In the genomic region with DNA sequence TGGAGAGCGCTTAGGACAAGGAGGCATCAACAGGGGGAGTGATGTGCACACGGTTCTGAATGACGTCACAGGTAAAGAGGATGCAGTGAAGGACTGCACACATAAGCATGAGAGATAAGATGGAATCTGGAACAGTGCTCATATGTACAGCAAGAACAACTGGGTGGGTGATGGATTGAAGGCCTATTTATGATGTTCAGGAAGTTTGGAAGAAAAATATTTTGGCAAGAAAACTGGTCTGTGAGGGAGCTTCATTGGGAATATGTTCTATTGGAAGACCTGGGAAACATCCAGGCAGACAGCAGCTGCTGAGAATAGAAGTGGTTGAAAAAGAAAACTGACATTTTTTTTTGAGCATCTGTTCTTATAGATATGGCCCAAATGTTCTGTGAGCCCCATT, we compare ENCODE assay signal across 20 mouse cellular contexts.
DNase-seq lines count a peak whose midpoint lies in the region; ATAC-seq lines count a peak whose summit lies in the region.
"Had no signal": no experiment of that assay in that cellular context is flagged by ENCODE, and none has a peak within 500 bp of the region (broad histone marks: within the 10 kb centered on the region; RNA-seq: fewer than 3 reads in every experiment).

No protein-coding gene starts in this region.

- DNase-seq in frontal cortex, postnatal 10 days (ENCODE audit: low spot score in 2 of 2), result no peak
- DNase-seq in left cerebral cortex, adult 11 months (ENCODE audit: low spot score), result peak; percentile 45
- DNase-seq in left cerebral cortex, postnatal 4 days, result no peak
- DNase-seq in left cerebral cortex, adult 18-20 months (ENCODE audit: low spot score in 2 of 2), result peak; percentile 15 to 17
- peak; percentile 19 to 25 for DNase-seq in left cerebral cortex, postnatal 36 days (ENCODE audit: low spot score in 2 of 2)
- DNase-seq in thymus, postnatal 0 days (ENCODE audit: low spot score), result no peak
- DNase-seq: adrenal gland, postnatal 10 days; cerebellum, adult 11-12 months; cerebellum, adult 9-11 months; heart, adult 2 months; kidney, postnatal 36 days; liver, postnatal 0 days; lung, postnatal 36 days; thymus, postnatal 25 days had no signal

- ATAC-seq in frontal cortex, adult (ENCODE audit: low TSS enrichment), result peak; percentile 88
- no peak for ATAC-seq in megakaryocyte, adult 5-6 weeks (ENCODE audit: poor library complexity, severe bottlenecking)
- ATAC-seq: forebrain, embryonic 16.5 days; intestine, postnatal 0 days; liver, embryonic 12.5 days; liver, postnatal 0 days; midbrain, embryonic 13.5 days had no signal

- intact Hi-C loops in left cerebral cortex, postnatal 4 days (cut with DNase I), result no loop called here
- intact Hi-C loops in left cerebral cortex, postnatal 36 days (cut with DNase I), result no loop called here

Comparison
In these comparisons a context has a peak if more than half of its experiments do, and no peak if none do; other contexts are left out.
1. DNase-seq: peak in left cerebral cortex, adult 11 months (single experiment), left cerebral cortex, adult 18-20 months (2 of 2) and left cerebral cortex, postnatal 36 days (2 of 2); none in frontal cortex, postnatal 10 days (0 of 2), left cerebral cortex, postnatal 4 days (single experiment) and thymus, postnatal 0 days (single experiment).